Mouse (Mus musculus): ENCODE data around the gene Nkiras1. TPM values are rescaled to one million over a fixed set of nuclear protein-coding genes. Genes with fewer than 3 reads are reported as not detected.
"Not testable (repeated sequence)": the region's sequence is repeated elsewhere in the genome, so short reads cannot be mapped to it uniquely, and the experiment has no call there.

Gene Nkiras1
- polyA plus RNA-seq, 1 experiment from 2014 or later: 17.3 TPM

GRCm38 (mm10) chr14:18236496-18237235, 34.3 kb upstream of the Nkiras1 start:
- H3K9me3 ChIP-seq (ENCODE audit: control insufficient read depth, low read length); H3K4me2 ChIP-seq (ENCODE audit: low read depth); H3K27ac ChIP-seq (ENCODE audit: low read depth, low read length); H3K36me3 ChIP-seq (ENCODE audit: control insufficient read depth, insufficient read depth, low read length); H3K4me3 ChIP-seq (ENCODE audit: low read depth, low read length); H3K4me1 ChIP-seq (ENCODE audit: control insufficient read depth, insufficient read depth, low read length); H3K27me3 ChIP-seq (ENCODE audit: control insufficient read depth, insufficient read depth, low read length); ATAC-seq (ENCODE audit: insufficient read depth, low FRiP score, low TSS enrichment); DNase-seq (ENCODE audit: low spot score); H3K9ac ChIP-seq (ENCODE audit: low read length): not testable (repeated sequence)
- WGBS: 98% methylated on average over 2 of the region's 2 CpGs

GRCm38 (mm10) chr14:18237381-18237780, 33.6 kb upstream of the Nkiras1 start:
- H3K4me2 ChIP-seq (ENCODE audit: low read depth): peak overlapping the region; percentile 82; the same call in 1 of the 2 replicates

GRCm38 (mm10) chr14:18238131-18238749, 32.7 kb upstream of the Nkiras1 start:
- H3K4me3 ChIP-seq (ENCODE audit: low read depth, low read length): peak overlapping the region; percentile 76
- DNase-seq (ENCODE audit: low spot score) (peak; percentile 97), ATAC-seq (ENCODE audit: insufficient read depth, low FRiP score, low TSS enrichment) (peak; percentile 95)
- H3K9ac ChIP-seq (ENCODE audit: low read length): peak overlapping the region; percentile 60
- under 1% methylated on average over 61 of the region's 71 CpGs for WGBS
- H3K9me3 ChIP-seq (ENCODE audit: control insufficient read depth, low read length): no peaks in the 10 kb centered on the region
- 0 out of 2 replicates have a peak overlapping the region, but pooled peaks have one; percentile 34 for H3K27ac ChIP-seq (ENCODE audit: low read depth, low read length)
- H3K36me3 ChIP-seq (ENCODE audit: control insufficient read depth, insufficient read depth, low read length): no peaks in the 10 kb centered on the region
- H3K4me1 ChIP-seq (ENCODE audit: control insufficient read depth, insufficient read depth, low read length): no peaks in the 10 kb centered on the region
- peak overlapping the region; percentile 82 for H3K4me2 ChIP-seq (ENCODE audit: low read depth)
- H3K27me3 ChIP-seq (ENCODE audit: control insufficient read depth, insufficient read depth, low read length): no peaks in the 10 kb centered on the region

More at GRCm38 (mm10) chr14:18237381-18237780, 33.6 kb upstream of the Nkiras1 start:
- ATAC-seq (ENCODE audit: insufficient read depth, low FRiP score, low TSS enrichment) (no peak), DNase-seq (ENCODE audit: low spot score) (no peak)
- Histone ChIP-seq H3K9me3 (ENCODE audit: control insufficient read depth, low read length) (no peaks in the 10 kb centered on the region), H3K27ac (ENCODE audit: low read depth, low read length) (no peak overlapping the region), H3K4me3 (ENCODE audit: low read depth, low read length) (no peak overlapping the region), H3K27me3 (ENCODE audit: control insufficient read depth, insufficient read depth, low read length) (no peaks in the 10 kb centered on the region), H3K36me3 (ENCODE audit: control insufficient read depth, insufficient read depth, low read length) (no peaks in the 10 kb centered on the region), H3K9ac (ENCODE audit: low read length) (no peak overlapping the region), H3K4me1 (ENCODE audit: control insufficient read depth, insufficient read depth, low read length) (no peaks in the 10 kb centered on the region)
- 70% methylated on average over 4 of the region's 4 CpGs for WGBS

- ATAC-seq (ENCODE audit: insufficient read depth, low FRiP score, low TSS enrichment): peak; percentile 92
- Histone ChIP-seq H3K36me3 (ENCODE audit: control insufficient read depth, insufficient read depth, low read length) (no peaks in the 10 kb centered on the region), H3K4me1 (ENCODE audit: control insufficient read depth, insufficient read depth, low read length) (no peaks in the 10 kb centered on the region), H3K27me3 (ENCODE audit: control insufficient read depth, insufficient read depth, low read length) (no peaks in the 10 kb centered on the region), H3K9ac (ENCODE audit: low read length) (peak within 1 kb of the TSS; percentile 60), H3K4me3 (ENCODE audit: low read depth, low read length) (peak within 1 kb of the TSS; percentile 76), H3K27ac (ENCODE audit: low read depth, low read length) (0 out of 2 replicates have a peak within 1 kb of the TSS, but pooled peaks have one; percentile 34), H3K4me2 (ENCODE audit: low read depth) (peak within 1 kb of the TSS; percentile 82), H3K9me3 (ENCODE audit: control insufficient read depth, low read length) (no peaks in the 10 kb centered on the region)
- peak; percentile 96 for DNase-seq (ENCODE audit: low spot score)
- under 1% methylated on average over 49 of the region's 66 CpGs for WGBS
Measured at GRCm38 (mm10) chr14:18238750-18239731, 31.9 kb upstream of the Nkiras1 start, which contains the start of gene Nr1d2. Gene Nr1d2, minus strand, starts transcription at chr14:18239127.

- Histone ChIP-seq H3K4me2 (ENCODE audit: low read depth) (no peak overlapping the region), H3K9ac (ENCODE audit: low read length) (no peak overlapping the region), H3K9me3 (ENCODE audit: control insufficient read depth, low read length) (no peaks in the 10 kb centered on the region), H3K4me1 (ENCODE audit: control insufficient read depth, insufficient read depth, low read length) (no peaks in the 10 kb centered on the region), H3K27ac (ENCODE audit: low read depth, low read length) (no peak overlapping the region), H3K4me3 (ENCODE audit: low read depth, low read length) (no peak overlapping the region), H3K27me3 (ENCODE audit: control insufficient read depth, insufficient read depth, low read length) (no peaks in the 10 kb centered on the region), H3K36me3 (ENCODE audit: control insufficient read depth, insufficient read depth, low read length) (no peaks in the 10 kb centered on the region)
- DNase-seq (ENCODE audit: low spot score): no peak
- ATAC-seq (ENCODE audit: insufficient read depth, low FRiP score, low TSS enrichment): no peak
- WGBS: 72% methylated on average over 7 of the region's 7 CpGs
Measured at GRCm38 (mm10) chr14:18240132-18240531, 30.8 kb upstream of the Nkiras1 start.

GRCm38 (mm10) chr14:18241786-18242185, 29.1 kb upstream of the Nkiras1 start:
- Histone ChIP-seq H3K36me3 (ENCODE audit: control insufficient read depth, insufficient read depth, low read length) (no peaks in the 10 kb centered on the region), H3K4me2 (ENCODE audit: low read depth) (no peak overlapping the region), H3K27ac (ENCODE audit: low read depth, low read length) (no peak overlapping the region), H3K27me3 (ENCODE audit: control insufficient read depth, insufficient read depth, low read length) (no peaks in the 10 kb centered on the region), H3K4me3 (ENCODE audit: low read depth, low read length) (no peak overlapping the region), H3K9ac (ENCODE audit: low read length) (no peak overlapping the region), H3K9me3 (ENCODE audit: control insufficient read depth, low read length) (no peaks in the 10 kb centered on the region), H3K4me1 (ENCODE audit: control insufficient read depth, insufficient read depth, low read length) (no peaks in the 10 kb centered on the region)
- no peak for ATAC-seq (ENCODE audit: insufficient read depth, low FRiP score, low TSS enrichment)
- no peak for DNase-seq (ENCODE audit: low spot score)
- WGBS: 89% methylated on average over 4 of the region's 4 CpGs

GRCm38 (mm10) chr14:18242638-18243130, 28.3 kb upstream of the Nkiras1 start:
- Histone ChIP-seq H3K36me3 (ENCODE audit: control insufficient read depth, insufficient read depth, low read length) (no peaks in the 10 kb centered on the region), H3K9ac (ENCODE audit: low read length) (no peak overlapping the region), H3K4me2 (ENCODE audit: low read depth) (no peak overlapping the region), H3K9me3 (ENCODE audit: control insufficient read depth, low read length) (no peaks in the 10 kb centered on the region), H3K4me3 (ENCODE audit: low read depth, low read length) (no peak overlapping the region), H3K27me3 (ENCODE audit: control insufficient read depth, insufficient read depth, low read length) (no peaks in the 10 kb centered on the region), H3K27ac (ENCODE audit: low read depth, low read length) (no peak overlapping the region), H3K4me1 (ENCODE audit: control insufficient read depth, insufficient read depth, low read length) (no peaks in the 10 kb centered on the region)
- no peak for DNase-seq (ENCODE audit: low spot score)
- WGBS: 91% methylated on average over 21 of the region's 21 CpGs
- ATAC-seq (ENCODE audit: insufficient read depth, low FRiP score, low TSS enrichment): no peak

GRCm38 (mm10) chr14:18261203-18261602, 9.7 kb upstream of the Nkiras1 start:
- Histone ChIP-seq H3K9ac (ENCODE audit: low read length) (no peak overlapping the region), H3K36me3 (ENCODE audit: control insufficient read depth, insufficient read depth, low read length) (no peaks in the 10 kb centered on the region), H3K27ac (ENCODE audit: low read depth, low read length) (no peak overlapping the region), H3K4me3 (ENCODE audit: low read depth, low read length) (no peak overlapping the region), H3K4me2 (ENCODE audit: low read depth) (no peak overlapping the region), H3K4me1 (ENCODE audit: control insufficient read depth, insufficient read depth, low read length) (no peaks in the 10 kb centered on the region), H3K27me3 (ENCODE audit: control insufficient read depth, insufficient read depth, low read length) (no peaks in the 10 kb centered on the region), H3K9me3 (ENCODE audit: control insufficient read depth, low read length) (no peaks in the 10 kb centered on the region)
- no peak for ATAC-seq (ENCODE audit: insufficient read depth, low FRiP score, low TSS enrichment)
- DNase-seq (ENCODE audit: low spot score): no peak
- 86% methylated on average over 3 of the region's 3 CpGs for WGBS
